Mouse (Mus musculus) embryo, embryonic 10 days (tissue): ENCODE results near the gene Zfp219.
A peak's percentile ranks its signal among the peaks of the same experiment; 100 is the strongest.

Source experiments
- DNase-seq: peaks from one replicate; pipeline ENCODE4 v3.0.0-alpha.2; 2015; ENCODE audit warnings: low spot score

The Zfp219 gene

DNA sequence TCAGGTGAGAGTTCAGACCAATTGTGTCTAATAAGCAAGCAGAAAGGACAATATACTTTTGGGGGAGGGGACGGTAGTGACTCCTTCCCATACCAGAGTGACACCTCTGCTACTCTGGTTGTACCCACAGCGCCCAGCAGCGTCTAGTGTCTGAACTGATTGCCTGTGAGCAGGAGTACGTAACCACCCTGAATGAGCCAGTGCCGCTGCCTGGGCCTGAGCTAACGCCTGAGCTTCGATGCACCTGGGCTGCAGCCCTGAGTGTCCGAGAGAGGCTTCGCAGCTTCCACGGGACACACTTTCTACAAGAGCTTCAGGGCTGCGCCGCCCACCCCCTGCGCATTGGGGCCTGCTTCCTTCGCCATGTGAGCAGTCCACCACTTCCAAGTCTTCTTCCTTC is 23.1 kb downstream of the Zfp219 start:
- no peak for DNase-seq

DNA sequence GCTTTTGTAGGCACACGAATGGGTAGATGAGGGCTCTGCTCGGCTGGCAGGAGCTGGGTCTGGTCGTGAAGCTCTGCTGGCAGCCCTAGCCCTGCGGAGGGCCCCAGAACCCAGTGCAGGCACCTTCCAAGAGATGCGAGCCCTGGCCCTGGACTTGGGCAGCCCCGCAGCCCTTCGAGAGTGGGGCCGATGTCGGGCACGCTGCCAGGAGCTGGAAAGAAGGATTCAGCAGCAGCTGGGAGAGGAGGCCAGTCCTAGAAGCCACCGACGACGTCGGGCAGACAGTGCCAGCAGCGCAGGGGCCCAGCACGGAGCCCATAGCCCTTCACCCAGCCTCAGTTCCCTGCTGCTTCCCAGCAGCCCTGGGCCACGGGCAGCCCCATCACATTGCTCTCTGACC is 23.7 kb downstream of the Zfp219 start:
- no peak for DNase-seq

DNA sequence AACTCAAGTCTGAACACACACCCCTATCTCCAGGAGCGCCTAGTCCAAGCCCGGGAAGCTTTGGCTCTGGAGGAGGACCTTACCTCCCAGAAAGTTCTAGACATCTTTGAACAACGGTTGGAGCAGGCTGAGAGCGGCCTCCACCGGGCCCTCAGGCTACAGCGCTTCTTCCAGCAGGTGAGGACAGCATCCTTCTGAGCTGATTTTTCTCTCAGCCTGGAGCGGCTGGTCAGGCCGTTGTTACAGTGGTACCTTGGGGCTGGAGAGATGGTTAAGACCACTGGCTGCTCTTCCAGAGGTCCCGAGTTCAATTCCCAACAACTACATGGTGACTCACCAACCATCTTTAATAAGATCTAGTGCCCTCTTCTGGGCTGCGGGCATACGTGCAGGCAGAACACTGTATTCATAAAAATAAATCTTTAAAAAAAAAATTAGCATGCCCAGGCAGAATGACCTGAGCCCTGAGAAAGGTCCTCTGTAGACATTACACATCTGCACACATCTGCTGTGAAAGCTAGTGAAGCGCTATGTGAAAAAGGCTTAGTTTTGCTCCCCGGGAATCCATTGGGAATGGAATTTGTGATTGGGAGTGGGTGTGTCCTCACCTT is 24.2 kb downstream of the Zfp219 start:
- no peak for DNase-seq

DNA sequence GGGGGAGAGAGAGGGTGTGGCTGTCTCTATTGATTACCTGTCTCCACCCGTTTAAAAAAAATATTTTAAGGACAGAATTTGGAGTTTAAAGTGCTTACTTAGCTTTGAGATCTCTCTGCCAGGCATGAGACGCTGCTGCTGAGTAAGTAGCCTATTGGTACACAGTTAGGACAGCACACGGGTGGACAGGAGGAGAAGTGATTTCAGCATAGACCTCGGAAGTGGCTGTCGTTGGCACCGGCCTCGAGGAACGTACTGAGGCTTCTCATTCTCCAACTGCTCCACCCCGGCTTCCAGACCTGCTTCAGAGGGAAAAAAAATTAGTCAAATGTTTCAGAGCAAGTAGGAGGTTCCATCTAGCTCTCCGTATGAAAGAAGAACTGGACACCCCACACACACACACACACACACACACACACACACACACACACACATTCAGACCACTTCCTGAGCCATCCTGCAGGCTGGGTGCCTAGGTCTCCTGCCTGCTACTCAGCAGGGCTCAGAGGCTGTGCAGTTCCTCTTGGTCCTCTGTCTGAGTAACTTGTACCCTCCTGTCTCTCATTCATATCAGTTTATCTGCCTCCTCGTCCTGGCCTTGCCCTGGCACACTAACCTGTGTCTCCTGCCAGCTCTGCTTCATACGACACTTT is 25.2 kb downstream of the Zfp219 start:
- DNase-seq, result no peak

DNA sequence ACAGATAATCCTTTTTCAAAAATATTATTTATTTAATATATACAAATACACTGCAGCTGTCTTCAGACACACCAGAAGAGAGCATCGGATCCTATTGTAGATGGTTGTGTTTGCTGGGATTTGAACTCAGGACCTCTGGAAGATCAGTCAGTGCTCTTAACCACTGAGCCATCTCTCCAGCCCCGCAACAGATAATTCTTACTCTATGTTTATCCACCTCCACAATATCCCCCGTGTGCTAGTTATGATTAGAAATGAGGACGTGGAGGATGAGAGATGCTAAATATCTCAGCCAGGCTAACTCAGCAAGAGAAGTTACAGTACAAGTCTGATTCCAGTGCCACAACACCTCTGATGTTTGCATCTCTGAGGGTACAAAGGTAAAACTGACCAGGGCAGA is 26.1 kb downstream of the Zfp219 start:
- DNase-seq, result no peak

DNA sequence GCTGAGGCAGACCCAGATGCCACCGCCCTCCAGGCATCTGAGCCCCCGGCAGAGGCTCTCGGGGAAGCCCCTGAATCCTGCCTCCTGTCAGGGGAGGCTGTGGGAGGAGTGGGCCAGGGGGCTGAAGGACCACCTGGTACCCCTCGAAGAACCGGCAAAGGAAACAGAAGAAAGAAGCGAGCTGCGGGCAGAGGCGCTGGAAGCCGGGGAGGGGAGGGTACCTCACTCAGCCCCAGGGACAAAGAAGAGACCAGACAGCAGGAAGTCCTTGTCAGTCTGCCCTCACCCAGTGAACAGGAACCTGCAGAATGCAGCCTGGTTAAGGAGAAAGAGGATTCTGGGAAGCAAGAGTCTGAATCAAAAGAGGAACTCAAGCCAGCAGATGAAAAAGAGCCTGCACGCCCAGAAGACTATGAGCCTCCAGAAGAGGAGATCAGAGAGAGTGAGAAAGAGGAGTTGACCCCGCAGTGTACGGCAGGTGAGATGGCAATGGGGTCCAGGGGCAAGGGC is 31.0 kb downstream of the Zfp219 start:
- DNase-seq, result no peak

DNA sequence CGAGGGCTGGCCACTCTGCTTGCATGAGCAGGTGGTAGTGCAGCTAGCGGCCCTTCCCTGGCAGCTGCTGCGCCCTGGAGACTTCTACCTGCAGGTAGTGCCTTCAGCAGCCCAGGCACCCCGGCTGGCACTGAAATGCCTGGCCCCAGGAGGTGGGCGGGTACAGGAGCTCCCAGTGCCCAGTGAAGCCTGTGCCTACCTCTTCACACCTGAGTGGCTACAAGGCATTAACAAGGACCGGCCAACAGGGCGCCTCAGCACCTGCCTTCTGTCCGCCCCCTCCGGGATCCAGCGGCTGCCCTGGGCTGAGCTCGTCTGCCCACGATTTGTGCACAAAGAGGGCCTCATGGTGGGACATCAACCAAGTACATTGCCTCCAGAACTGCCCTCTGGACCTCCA is 31.8 kb downstream of the Zfp219 start:
- no peak for DNase-seq

DNA sequence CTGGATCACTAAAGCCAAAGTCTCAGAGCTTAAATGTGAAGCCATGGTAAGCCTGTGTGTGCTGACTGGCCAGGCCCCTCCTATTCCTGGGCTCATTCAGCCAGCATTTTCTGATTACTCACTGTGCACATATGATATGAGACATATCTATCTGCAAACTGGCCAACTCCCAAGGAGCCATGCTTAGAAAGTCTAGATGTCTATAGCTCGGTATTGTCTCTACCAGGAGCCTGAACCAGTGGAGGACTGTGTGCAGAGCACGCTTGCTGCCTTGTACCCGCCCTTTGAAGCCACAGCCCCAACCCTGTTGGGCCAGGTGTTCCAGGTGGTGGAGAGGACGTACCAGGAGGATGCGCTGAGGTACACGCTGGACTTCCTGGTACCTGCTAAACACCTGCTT is 33.4 kb downstream of the Zfp219 start:
- DNase-seq, result no peak

DNA sequence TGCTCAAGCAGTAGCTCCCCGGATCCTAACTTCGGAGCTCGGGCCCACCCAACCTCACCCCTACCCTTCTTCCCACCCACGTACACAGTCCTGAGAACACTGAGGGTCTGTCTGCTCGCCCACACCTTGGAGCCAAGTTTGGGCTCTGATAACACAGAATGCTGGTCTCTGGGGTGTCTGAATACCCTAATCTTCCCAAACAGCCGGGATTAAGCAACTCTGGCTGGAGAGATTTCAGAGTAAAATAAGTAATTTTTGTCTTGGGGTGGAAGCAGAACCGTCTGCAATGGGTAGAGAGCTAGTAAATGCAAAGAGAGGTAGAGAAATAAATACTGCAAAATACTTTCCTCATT is 34.4 kb downstream of the Zfp219 start:
- no peak for DNase-seq

DNA sequence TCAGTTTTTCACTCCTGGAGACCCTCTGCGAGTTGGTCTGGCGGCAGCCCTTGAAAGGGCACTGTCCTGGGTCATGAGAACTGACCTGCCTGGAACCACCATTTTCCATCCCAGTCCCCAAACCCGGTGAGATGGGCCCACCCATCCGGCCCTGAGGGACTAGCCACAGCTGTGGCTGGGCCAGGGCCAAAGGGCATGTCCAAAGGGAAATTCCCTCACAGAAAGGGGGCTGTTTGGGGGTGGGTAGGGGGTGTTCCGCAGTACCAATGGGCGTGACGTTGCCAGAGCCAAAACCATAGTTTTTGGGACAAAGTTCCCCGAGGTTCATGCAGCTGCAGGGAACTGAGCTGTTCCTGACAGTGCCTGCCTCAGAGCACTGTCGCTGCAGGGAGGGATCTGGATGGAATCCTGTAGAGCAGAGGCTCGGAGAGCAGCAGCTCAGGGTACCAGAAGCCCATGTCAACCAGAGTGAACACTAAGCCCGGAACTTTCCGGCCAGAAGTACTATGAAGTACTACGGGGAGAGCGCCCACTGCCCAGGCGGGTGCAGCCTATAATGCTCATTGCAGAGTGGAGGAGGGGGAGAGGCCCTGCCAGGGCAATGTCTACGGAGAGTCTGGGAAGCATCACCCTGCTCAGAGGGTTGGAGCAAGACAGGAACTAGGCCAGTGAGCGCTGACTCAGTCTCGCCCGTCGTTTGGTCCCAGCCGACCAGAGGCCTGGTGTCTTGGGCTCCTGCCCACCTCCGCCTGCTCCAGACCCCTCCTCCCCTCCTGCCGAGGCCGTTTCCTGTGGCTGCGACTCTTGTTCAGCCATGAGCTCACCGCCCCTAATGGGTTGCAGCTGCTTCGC is 35.0 kb downstream of the Zfp219 start:
- DNase-seq, result peak; percentile 89

DNA sequence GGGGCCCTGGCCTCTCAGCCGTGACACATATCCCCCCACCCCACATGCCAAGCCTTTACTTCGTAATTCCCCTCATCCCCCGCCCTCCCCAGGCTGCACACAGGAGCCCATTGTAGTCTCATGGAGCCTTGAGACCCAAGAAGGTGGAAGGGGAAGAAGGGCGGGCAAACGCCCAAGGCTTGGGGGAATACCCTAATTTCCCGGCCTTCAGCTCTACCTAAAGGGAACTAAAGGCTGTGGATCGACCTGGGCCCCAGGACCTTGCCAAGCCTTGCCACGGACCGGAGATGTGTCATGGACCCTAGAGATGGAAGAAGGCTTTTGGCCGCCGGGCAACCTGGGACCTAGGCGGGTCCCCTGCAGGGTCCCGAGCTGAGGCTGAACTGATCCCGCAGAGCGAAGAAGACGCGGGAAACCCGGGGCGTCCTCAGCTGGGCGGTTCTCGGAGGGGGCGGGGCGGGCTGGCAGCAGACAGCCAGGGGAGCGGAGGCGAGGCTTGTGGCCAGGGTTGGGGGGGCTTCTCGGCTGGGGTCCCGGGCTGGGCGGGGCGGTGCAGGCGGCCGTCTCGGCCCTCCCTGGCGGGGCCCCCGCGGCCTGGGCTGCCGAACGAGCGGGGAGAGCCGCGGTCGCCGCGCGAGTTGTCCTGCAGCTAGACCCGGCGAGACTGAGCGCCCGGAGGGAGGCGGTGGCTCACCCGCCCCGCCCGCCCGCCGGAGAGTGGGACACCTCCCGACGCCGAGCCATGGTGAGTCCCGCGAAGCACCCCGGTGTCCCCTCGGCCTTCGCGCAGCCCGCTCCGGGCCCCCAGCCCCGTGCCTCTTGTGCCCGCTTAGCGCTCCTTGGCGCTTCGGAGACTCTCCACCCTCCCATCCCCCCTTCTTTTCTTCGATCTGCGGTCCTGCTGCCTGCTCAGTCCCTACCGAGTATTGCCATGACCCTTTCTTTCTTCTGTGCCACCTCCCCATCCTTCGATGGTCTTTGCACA is 36.0 kb downstream of the Zfp219 start, which contains the start of gene Arhgef40:
Gene Arhgef40, plus strand, starts transcription at position 473 of the 985 bp plus-strand sequence.
- DNase-seq, result peak; percentile 71

DNA sequence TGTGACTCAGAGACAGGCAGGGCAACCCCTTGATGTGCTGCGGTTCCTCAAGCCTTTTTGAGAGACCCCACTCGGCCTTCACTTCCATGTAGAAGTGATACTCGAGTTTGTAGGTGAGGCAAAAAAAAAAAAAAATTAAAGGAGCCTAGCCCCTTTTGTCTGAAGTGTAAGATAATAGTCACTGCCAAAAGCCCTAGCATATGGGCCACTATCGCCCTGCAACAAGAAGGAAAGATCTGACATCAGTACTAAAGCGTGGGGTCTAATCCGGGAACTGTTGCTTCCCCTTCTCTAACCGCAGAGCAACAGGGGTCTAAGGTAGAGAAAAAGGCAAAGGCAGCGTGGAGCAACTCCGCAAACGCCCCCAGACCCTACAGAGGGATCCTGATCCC is 36.7 kb downstream of the Zfp219 start:
- no peak for DNase-seq

DNA sequence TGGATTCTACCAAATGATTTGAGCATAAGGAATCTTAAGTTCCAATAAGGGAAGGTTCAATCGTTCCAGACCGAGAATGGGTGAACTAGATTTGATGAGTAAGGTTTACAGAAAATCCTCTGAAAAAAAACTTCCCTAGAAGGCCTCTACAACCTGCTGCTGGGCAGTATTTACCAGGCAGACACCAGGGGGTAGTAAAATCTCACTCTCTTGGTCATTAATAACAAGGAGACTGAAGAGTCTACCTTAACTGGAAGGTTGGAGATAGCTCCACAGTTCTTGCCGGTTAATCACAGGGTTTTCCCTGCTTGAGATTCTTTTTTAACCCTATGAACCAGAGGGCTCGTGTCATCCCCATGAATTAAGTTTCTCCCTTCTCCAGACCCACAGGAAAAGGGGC is 37.3 kb downstream of the Zfp219 start:
- no peak for DNase-seq

DNA sequence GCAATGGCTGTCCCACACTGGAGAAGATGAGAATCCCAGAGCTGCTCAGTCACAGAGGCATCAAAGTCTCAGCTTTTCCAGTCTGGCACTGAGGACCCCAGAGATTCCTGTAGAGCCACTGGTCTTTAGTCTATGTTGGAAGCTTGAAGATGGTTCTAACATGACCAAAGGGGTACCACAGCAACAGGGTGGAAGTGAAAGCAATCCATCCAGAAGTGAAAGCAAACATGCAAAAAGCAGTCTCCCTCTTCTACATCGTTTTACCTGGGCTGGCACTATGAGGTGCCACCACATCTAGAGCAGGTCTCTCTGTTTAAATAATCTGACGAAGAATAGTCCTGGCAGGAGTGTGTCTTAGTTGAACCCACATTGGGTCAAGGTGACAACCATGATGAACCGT is 41.3 kb downstream of the Zfp219 start:
- DNase-seq, result no peak

DNA sequence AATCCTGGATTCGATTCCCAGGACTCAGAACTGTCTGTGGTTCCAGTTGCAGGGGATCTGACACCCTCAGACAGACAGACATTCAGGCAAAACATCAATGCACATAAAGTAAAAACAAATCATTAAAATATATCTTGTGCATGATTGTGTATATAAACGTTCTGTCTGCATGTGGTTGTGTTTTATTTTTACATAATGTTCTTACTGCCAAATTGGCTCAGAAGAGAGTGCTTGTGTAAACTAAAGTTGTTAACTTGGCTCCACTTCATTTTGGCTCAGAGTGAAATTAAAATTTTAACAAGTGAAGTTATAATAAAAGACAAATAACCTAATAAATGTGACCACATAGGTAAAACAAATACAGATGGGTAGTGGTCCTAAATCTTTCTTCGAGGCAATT is 53.1 kb downstream of the Zfp219 start:
- no peak for DNase-seq

DNA sequence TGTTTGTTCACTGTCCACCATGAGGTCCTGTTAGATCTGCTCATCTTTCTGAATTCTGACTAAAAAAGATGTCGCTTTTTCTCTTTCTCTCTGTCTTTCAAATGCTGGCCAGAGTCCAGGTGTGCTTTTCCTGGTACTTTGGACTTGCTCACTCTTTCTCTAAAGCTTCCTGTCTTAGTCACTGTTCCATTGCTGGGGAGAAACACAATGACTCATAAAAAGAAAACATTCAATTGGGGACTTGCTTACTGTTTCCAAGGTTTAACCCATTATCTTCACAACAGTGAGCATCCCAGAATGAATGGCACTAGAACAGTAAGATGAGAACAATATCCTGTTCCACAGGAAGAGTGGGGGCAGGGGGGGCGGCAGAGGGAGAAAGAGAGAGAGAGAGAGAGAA is 60.2 kb downstream of the Zfp219 start:
- DNase-seq, result no peak
